Mouse (Mus musculus) thymus, adult 2 months (tissue): ENCODE results near the gene Zfp462.

Source experiments
- CTCF ChIP-seq: fragments of 200-500 bp; IDR thresholded peaks from 2 replicates; pipeline ENCODE4 v1.5.1; 2012; ENCODE audit warnings: mild to moderate bottlenecking, control low read depth, low read length, moderate library complexity, borderline replicate concordance; ENCODE audit not compliant: control insufficient read depth, poor library complexity, insufficient read depth; ENCODE audit errors: extremely low read depth
- POLR2A ChIP-seq: fragments of 200-500 bp; IDR thresholded peaks from 2 replicates; pipeline ENCODE4 v1.6.1; 2012; ENCODE audit warnings: mild to moderate bottlenecking, low read length, control low read depth, moderate library complexity; ENCODE audit not compliant: control insufficient read depth, poor library complexity, insufficient read depth; ENCODE audit errors: extremely low read depth

GRCm38 (mm10) chr4:55040258-55040964 is 95.6 kb downstream of the Zfp462 start:
- TF ChIP-seq CTCF (no peak), POLR2A (no peak)
